Mouse (Mus musculus): ENCODE results near the gene Erich3.

GRCm38 (mm10) chr3:154741496-154741895 is 77.8 kb downstream of the Erich3 start:
- TF ChIP-seq CTCF (IDR thresholded peaks at IDR 0.05; ENCODE audit: borderline replicate concordance, insufficient read depth, low read length) (no peak), POLR2A (IDR thresholded peaks at IDR 0.05; ENCODE audit: low read depth, low read length) (no peak)
